Mouse (Mus musculus) embryo, embryonic 10 days (tissue): ENCODE data around the gene Slc7a5.

ENCODE experiments used
- DNase-seq: peaks from one replicate; pipeline ENCODE4 v3.0.0-alpha.2; 2015; ENCODE audit warnings: low spot score

Gene Slc7a5

DNA sequence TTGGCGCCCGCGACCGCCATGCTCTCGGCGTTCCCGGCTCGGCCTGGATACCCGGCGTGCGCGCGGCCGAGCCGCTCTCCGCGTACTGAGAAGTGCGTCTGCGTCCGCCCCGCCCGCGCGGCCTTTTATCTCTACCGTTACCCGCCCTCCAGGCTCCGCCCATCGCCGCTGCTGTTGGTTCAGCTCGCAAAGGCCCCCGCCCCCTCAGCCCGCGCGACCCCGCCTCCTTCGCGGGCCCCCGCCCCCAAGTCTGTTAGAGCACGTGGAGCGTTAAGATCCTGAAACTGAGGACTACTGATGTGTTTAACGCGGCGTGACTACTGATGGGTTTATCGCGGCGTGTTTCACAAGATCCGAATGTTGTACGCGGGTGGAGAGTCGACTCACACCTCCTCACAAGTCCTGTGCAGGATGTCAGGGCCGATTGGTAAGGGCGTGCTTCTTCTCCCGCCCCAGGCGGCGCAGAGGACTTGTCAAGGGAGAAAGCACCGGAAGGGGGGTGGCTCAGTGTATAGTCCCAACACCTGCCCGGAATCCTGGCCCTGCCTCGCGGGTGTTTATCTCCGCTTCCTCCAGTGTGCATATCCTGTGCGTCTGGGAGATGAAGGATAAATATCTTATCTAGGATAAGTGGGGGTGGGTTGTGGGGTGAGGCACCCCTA is at the start of gene Slc7a5:
TSS of gene Slc7a5 (minus strand) at position 108 of the 662 bp plus-strand sequence.
- DNase-seq = peak; percentile 97

DNA sequence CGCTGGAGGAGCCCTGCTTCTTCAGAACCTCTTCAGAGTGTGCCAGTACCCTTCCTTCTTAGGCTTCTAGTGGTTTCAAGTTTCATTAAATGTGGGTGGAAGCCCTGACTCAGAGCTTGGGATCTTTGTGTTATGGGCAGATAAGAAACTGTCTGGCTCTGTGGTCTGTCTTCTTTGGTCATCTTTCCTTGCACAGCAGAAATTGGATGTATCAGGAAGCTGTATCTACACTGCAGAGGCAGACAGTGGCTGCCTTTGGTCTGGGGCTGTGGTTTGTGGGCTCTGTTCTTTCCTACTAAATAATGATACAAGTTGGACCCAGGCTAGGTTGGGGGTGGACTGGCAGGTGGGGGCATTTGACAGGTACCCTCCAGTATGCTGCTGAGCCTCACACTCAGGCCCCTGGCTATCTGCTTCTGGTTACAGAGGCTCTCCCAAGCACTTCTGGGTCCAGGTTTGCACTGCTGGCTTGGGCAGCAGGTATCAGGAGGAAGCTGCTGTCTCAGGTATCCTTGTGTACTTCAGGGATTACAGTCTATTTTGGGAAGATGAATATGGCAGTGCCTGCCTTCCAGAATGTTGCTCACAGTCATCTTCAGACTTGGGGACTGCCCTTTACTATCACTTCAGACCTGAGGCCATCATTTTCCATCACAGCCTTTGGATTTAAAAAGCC is 48.5 kb upstream of the Slc7a5 start:
- DNase-seq = no peak

DNA sequence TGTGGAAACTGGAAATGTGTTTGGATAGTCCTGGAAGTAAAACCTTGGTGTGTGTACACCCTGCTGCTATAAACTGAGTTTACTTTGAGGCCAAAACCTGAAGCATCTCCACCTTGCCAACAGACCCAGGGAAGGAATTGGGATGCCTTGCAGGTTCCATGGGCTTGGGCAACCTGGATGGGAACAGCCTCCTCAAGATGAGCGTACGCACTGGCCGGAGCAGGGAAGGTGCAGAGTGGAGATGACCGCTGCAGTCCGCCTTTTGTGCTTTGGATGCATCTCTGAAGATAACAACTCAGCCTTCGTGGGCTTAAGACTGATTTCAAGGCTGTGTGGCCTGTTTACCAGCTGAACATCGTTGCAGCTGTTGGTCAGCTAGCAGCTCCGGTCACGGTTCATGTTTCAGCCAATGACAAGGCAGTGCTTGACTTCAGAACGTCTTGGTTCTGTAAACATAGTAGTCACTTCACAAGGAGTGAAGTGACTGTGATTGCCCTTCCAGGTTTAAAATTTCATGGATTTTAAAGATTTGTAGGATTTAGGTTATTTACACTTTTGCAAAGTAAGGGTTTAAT is 47.6 kb upstream of the Slc7a5 start:
- no peak for DNase-seq

DNA sequence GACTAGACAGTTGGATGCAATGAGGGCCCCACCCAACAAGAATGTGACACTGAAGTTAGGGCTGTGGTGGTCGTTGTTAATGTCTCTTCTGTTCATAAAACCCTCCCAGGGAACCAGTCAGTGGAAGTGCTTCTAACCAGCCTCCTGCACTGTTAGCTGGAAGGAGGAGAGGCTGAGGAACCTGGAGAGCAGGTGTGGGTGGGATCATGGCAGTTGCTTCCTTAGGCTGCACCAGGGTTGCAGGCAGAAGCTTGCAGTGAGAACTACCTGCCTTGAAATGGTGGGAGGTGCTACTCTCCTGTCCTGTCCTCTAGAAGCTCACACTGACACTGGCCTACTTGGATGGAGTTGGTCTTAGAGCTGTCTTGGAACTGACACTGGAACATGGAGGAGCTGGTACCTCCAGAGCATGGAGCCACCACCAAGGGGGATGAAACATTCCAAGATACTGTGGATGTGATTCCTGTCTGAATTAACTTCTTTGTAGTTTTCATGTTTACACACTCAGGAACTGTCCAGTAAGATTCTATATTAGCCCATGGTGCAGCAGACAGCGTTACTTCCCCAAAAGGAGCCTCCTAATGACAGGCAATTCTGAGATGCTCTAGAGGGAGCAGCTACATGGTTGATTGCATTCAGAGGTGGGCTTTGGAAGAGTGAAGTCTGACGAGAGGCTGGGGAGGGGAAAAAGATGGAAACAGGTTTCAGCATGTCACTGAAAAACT is 46.5 kb upstream of the Slc7a5 start:
- no peak for DNase-seq

DNA sequence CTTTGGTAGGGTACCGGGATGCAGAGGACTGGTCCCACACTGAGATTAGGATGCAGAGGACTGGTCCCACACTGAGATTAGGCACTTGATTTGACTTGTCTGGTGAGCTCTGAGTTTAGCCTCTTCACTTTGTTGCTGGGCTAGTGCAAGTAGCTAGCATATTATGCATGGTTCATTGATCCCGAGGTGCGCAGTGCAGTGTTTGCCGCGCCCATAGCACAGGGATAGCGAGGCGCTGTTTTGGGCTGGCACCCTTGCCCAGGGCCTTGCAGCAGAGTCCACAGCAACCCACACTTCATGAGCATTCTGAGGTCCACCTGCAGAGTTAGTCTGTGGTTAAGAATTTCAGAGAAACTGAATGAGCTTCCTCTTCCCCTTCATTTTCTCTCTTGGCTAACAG is 45.3 kb upstream of the Slc7a5 start:
- no peak for DNase-seq

GRCm38 (mm10) chr8:121952122-121952521 is 44.6 kb upstream of the Slc7a5 start:
- no peak for DNase-seq

GRCm38 (mm10) chr8:121951656-121952009 is 44.1 kb upstream of the Slc7a5 start:
- no peak for DNase-seq

DNA sequence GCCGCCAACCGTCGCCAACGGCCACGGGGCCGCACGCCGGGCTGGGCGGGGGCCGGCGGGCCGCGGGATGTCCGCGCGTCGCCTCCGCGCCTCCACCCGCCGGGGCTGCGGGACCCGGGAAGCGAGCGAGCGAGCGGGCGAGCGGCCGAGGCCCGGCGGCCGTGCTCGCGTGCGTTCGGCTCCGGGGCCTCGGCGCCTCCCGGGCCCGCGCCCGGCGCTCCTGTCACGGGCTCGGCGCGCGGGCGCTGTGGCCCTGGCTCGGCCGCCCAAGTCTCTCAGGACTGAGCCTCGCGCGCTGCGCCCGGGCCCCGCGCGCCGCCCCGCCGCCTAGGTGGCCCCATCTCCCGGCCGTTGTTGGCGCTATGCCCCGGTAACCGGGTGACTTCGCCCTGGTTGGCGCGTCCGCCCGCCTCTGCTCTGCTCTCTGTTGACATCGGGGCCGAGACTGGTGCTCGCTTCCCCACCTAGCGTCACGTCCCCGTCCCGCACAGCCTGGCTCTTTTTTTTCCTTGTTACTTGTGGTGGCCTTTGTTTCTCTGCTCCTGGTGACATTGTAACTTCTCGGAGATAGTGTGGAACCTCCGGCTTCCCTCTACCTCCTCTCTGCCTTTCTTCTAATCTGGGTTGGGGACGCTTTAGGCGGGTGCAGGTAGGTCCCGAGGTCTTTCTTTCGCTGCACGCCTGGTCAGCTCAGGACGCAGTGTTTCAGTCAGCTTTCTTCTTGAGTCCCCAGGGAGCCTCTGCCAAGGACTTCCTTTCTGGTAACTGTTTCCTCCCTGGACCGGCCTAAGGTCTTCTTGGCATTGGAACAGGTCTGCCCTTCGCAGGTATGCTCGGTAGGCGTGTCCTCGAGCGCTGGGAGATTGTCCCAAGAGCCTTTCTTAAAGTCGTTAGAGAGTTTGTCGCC is 43.5 kb upstream of the Slc7a5 start:
- DNase-seq = peak; percentile 62

GRCm38 (mm10) chr8:121949941-121950748 is 42.7 kb upstream of the Slc7a5 start:
- peak; percentile 98 for DNase-seq

DNA sequence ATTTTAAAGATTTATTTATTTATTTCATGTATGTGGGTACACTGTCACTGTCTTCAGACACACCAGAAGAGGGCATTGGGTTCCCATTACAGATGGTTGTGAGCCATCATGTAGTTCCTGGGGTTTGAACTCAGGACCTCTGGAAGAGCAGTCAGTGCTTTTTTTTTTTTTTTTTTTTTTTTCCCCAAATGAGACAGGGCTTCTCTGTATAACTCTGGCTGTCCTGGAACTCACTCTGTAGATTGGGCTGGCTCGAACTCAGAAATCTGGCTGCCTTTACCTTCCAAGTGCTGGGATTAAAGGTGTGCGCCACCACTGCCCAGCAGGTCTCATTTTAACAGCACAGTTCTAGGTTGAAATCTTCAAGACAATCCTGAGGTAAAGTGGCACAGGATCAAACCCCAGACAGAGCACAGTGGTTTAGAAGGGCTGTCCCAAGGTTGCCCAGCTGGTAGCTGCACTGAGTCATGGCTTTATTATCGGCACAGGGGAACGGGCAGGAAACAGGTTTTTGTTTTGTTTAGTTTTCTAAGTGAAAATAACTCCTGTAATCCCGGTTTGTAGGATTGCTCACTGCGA is 41.8 kb upstream of the Slc7a5 start, which contains the start of gene Banp:
TSS of gene Banp (plus strand) at position 529 of the 579 bp plus-strand sequence.
- DNase-seq = no peak

DNA sequence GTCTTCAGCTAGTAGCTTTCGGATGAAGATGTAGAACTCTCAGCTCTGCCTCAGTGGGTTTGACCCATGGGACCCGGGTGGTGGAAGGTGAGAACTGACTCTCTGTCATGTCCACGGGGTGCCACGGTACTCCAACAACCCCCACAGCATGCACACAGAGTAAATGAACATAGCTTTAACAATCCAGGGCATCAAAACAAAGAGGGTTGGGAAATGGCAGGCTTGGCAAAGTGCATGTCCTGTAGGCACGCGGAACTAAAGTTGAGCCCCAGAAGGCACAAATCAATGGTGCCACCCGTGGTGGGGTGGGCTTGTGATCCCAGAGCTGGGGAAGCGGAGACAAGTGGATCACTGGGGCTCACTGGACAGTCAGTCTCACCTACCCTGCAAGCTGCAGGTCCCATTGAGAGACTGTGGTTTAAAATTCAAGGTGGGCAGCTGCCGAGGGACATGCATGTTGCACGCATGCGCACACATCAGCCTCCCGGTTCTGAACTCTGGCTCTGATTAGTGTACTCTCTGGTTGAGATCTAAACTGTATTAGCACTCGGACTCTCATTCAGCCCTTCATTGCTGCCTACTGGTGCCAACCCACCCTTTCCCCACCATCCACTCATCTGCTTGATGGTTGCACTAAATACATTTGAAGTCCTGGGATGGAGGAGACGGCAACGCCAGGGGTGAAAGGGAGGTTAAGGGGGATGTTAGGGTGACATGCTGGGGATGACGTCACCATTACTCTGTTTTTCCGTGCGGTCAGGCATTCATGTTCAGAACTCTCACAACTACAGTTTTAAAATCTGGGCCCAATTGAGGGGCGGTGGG is 41.0 kb upstream of the Slc7a5 start:
- DNase-seq = no peak

DNA sequence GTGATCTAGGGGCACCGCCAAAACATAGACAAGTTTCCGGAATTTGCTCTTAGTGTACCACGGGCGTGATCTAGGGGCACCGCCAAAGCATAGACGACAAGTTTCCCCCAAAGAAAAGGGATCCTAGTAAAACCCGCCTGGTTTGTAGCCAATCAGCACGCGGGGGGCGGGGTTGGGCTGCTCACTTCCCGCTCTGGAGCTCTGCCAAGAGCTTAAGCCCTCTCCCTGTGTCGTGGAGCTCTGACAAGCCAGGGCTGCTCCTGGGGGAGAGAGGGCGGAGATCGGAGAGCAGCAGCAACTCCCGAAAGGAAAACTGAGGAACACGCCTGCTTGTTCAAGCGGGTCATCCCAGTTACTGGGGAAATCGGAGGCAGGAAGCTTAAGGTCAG is 40.3 kb upstream of the Slc7a5 start:
- DNase-seq = peak; percentile 92

- DNase-seq = no peak
Measured at GRCm38 (mm10) chr8:121947047-121947752, 39.7 kb upstream of the Slc7a5 start.

DNA sequence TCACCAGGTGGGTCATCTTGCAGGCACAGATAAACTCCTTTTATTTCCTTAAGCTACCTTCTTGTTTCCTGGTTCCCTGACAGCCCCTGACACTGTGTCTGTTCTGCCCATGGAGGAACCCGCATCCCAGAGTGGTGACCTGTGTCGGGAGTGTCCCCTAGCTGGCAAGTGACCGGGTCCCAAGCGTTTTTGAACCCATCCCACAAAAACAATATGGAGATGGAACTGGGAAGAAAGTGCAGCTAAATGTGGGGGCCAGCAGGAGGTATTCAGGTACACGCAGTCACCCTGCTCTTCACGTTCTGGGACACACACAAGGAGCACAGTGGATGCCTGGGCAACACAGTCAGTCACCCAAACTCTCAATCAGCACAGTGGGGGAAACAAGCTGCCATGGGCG is 38.9 kb upstream of the Slc7a5 start:
- no peak for DNase-seq

GRCm38 (mm10) chr8:121944831-121945230 is 37.3 kb upstream of the Slc7a5 start, which contains the start of gene Car5a:
TSS of gene Car5a (minus strand) at chr8:121944904.
- no peak for DNase-seq

- no peak for DNase-seq
Measured at GRCm38 (mm10) chr8:121943716-121944115, 36.2 kb upstream of the Slc7a5 start.

GRCm38 (mm10) chr8:121943057-121943540 is 35.6 kb upstream of the Slc7a5 start:
- DNase-seq = no peak

DNA sequence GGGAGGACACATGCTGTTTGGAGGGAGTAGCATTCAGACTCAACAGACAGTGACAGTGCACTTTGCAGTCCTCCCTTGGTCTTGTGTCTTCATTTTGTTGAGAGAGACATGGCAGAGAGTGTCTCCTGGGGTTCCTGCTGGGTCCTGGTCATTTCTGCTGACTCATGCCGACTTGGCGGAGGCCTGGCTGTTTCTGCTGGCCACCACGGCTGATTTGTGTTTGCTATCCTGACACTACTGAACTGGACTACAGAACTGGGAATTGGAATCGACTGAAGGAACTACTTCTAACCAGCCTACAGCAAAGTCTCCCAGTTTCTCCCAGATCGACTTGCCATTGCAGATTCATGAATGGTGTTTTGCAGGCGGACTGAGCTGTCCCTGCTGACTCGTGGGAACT is 31.2 kb upstream of the Slc7a5 start:
- DNase-seq = no peak

DNA sequence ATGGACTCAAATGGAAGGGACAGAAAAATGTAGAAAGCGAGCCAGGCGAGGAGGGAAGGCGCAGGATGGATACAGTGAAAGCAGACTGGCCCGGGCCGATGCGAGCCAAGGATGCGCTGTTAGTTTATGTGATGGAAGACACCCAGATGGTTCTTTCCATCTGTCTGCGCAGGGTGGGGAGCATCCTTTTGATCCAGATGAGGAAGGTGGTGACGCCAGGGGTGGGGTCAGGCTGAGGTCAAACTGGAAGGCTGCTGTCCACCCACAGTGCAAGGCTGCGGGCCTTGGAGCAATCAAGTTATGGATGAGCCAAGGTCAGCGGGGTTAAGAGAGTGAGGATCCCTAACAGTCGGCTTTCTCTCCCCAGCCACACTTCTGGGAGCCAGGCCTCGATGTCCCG is 28.9 kb upstream of the Slc7a5 start:
- peak; percentile 45 for DNase-seq
